Mouse (Mus musculus) left cerebral cortex, adult 9 months (tissue): ENCODE results near the gene Vmn2r55.
"Not testable (repeated sequence)": the region's sequence is repeated elsewhere in the genome, so short reads cannot be mapped to it uniquely, and the experiment has no call there.

Experiments
- DNase-seq, 2 experiments: peaks; one replicate each; pipeline ENCODE4 v3.0.0; 2022; ENCODE audit warnings: low spot score in 2 of 2

Vmn2r55 gene

GRCm38 (mm10) chr7:12684903-12685302 is at the start of gene Vmn2r55:
Gene Vmn2r55, minus strand, starts transcription at chr7:12685003.
- DNase-seq = not testable (repeated sequence)

GRCm38 (mm10) chr7:12640219-12640618 is 44.6 kb downstream of the Vmn2r55 start, which contains the start of gene Vmn2r54:
Gene Vmn2r54, minus strand, starts transcription at chr7:12640319.
- DNase-seq = not testable (repeated sequence)

- DNase-seq = no peak
Measured at GRCm38 (mm10) chr7:12608688-12609087, 76.1 kb downstream of the Vmn2r55 start, which contains the start of gene Vmn2r53. Gene Vmn2r53, minus strand, starts transcription at chr7:12608788.
